Mouse (Mus musculus): ENCODE measurements around the gene Apoe. TPM values are rescaled to one million over a fixed set of nuclear protein-coding genes. Genes with fewer than 3 reads are reported as not detected.

The Apoe gene
- polyA plus RNA-seq, 1 experiment from 2014 or later = 125 TPM

DNA sequence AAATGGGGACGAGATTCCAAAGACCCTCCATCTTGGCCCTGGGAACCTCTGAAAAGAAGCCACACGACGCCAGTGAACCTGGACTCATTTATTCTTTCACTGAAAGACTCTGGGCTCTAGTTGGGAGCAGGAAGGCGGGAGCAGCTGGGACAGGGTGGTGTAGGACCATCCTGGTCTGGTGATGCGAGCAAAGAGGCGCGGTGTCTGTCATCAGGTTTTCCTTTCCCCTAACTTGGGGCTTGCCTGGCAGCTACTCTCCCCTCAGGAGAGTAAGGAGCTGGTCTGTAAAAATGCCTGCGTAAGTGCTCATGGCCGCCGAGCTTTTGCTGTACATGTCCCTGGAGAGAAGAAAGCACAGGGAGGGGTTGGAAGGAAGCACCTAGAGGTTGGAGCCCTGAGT lies 27.5 kb downstream of the Apoe start:
- 79% methylated on average over 10 of the region's 10 CpGs for WGBS
- Histone ChIP-seq H3K4me1 (replicated peaks; ENCODE audit: control insufficient read depth, insufficient read depth, low read length) (no peaks in the 10 kb centered on the region), H3K9ac (ENCODE audit: low read length) (no peak overlapping the region), H3K9me3 (ENCODE audit: control insufficient read depth, low read length) (no peaks in the 10 kb centered on the region), H3K36me3 (ENCODE audit: control insufficient read depth, insufficient read depth, low read length) (no peaks in the 10 kb centered on the region), H3K4me3 (ENCODE audit: low read depth, low read length) (no peak overlapping the region), H3K27me3 (ENCODE audit: control insufficient read depth, insufficient read depth, low read length) (no peaks in the 10 kb centered on the region), H3K4me2 (ENCODE audit: low read depth, low read length, severe bottlenecking) (no peak overlapping the region), H3K27ac (ENCODE audit: low read depth, low read length) (no peak overlapping the region)
- DNase-seq (ENCODE audit: low spot score) = no peak
- no peak for ATAC-seq (replicated peaks; ENCODE audit: low FRiP score)

DNA sequence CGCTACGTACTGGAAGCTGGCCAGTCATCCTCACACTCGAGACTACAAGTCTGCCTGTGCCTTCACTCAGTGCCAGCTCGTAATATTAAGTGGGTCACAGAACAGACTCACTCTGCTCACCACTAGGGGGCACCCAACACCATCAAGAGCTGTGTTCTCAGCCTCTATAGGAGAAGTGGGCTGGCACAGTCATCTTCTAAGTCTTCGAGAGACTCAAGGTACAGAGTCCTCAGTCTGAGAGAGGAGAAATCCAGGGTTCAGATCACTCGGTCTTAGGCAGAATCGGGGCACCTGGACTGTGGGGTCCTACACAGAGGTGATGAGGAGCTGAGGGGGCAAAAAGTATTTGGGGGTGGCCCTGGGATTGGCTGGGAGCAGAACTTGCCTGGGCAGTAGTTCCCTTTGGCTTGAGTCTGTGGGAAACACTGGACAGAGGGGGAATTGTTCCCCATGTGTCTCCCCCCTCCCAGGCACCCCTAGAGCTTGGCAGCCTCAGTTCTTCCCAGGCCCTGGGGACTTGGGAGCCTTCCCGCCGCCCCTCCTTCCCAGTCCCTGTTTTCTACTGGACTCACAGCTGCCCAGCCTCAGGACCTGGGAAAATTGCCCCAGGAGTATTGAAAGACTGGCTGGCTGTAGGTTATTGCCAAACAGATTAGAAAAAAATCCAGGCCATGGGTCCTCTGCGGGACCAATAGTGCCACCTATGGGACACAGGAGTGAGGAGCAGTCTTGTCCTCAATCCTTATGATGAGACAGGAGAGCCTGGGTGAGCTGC lies 29.9 kb downstream of the Apoe start:
- 0 out of 2 replicates have a peak, but pooled peaks cover under 1% of the 10 kb centered on the region for H3K4me1 ChIP-seq (replicated peaks; ENCODE audit: control insufficient read depth, insufficient read depth, low read length)
- H3K9me3 ChIP-seq (ENCODE audit: control insufficient read depth, low read length) = no peaks in the 10 kb centered on the region
- H3K27ac ChIP-seq (ENCODE audit: low read depth, low read length) = no peak overlapping the region
- peak overlapping the region; percentile 29; the same call in 1 of the 2 replicates for H3K4me2 ChIP-seq (ENCODE audit: low read depth, low read length, severe bottlenecking)
- H3K27me3 ChIP-seq (ENCODE audit: control insufficient read depth, insufficient read depth, low read length) = no peaks in the 10 kb centered on the region
- DNase-seq (ENCODE audit: low spot score) (peak; percentile 92), ATAC-seq (replicated peaks; ENCODE audit: low FRiP score) (peak; percentile 73)
- H3K9ac ChIP-seq (ENCODE audit: low read length) = peak overlapping the region; percentile 24; the same call in 1 of the 2 replicates
- H3K36me3 ChIP-seq (ENCODE audit: control insufficient read depth, insufficient read depth, low read length) = no peaks in the 10 kb centered on the region
- no peak overlapping the region for H3K4me3 ChIP-seq (ENCODE audit: low read depth, low read length)
- 10% methylated on average over 10 of the region's 10 CpGs for WGBS

DNA sequence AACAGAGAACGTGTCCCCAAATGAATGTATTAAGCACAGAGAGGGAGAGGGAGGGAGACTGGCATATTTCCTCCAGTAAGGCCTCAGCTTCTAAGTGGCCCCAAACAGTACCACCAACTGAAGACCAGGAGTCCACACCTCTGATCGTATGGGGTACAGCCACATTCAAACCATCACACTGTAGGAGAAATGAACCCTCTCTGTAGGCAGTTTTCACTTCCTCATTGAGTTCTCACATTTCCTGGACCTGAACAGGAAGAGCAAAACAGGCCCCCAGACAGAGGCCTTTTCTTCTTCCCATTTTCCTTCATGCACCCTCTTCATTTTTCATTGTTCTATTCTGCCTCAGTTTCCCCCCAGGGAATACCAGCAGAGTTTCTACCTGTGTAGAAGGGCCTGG lies 31.6 kb downstream of the Apoe start:
- no peak overlapping the region for H3K9ac ChIP-seq (ENCODE audit: low read length)
- no peak overlapping the region for H3K27ac ChIP-seq (ENCODE audit: low read depth, low read length)
- H3K4me1 ChIP-seq (replicated peaks; ENCODE audit: control insufficient read depth, insufficient read depth, low read length) = peaks cover 12% of the 10 kb centered on the region; the same call in 1 of the 2 replicates
- ATAC-seq (replicated peaks; ENCODE audit: low FRiP score) (no peak), DNase-seq (ENCODE audit: low spot score) (no peak)
- no peaks in the 10 kb centered on the region for H3K9me3 ChIP-seq (ENCODE audit: control insufficient read depth, low read length)
- WGBS = 73% methylated on average over 2 of the region's 2 CpGs
- H3K4me2 ChIP-seq (ENCODE audit: low read depth, low read length, severe bottlenecking) = no peak overlapping the region
- no peaks in the 10 kb centered on the region for H3K27me3 ChIP-seq (ENCODE audit: control insufficient read depth, insufficient read depth, low read length)
- H3K36me3 ChIP-seq (ENCODE audit: control insufficient read depth, insufficient read depth, low read length) = no peaks in the 10 kb centered on the region
- no peak overlapping the region for H3K4me3 ChIP-seq (ENCODE audit: low read depth, low read length)

DNA sequence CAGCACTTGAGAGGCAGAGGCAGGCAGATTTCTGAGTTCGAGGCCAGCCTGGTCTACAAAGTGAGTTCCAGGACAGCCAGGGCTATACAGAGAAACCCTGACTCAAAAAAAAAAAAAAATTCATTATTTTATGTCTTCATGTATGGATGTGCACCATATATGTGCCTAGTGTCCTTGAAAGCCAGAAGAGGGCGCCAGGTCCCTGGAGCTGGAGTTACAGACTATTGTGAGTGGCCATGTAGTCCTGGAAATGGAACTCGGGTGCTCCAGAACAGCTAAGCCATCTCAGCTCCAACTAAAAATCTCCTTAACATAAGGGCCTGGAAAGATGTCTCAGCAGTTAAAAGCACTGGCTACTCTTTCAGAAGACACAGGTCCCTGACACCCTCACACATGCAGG lies 32.2 kb downstream of the Apoe start:
- DNase-seq (ENCODE audit: low spot score) = no peak

DNA sequence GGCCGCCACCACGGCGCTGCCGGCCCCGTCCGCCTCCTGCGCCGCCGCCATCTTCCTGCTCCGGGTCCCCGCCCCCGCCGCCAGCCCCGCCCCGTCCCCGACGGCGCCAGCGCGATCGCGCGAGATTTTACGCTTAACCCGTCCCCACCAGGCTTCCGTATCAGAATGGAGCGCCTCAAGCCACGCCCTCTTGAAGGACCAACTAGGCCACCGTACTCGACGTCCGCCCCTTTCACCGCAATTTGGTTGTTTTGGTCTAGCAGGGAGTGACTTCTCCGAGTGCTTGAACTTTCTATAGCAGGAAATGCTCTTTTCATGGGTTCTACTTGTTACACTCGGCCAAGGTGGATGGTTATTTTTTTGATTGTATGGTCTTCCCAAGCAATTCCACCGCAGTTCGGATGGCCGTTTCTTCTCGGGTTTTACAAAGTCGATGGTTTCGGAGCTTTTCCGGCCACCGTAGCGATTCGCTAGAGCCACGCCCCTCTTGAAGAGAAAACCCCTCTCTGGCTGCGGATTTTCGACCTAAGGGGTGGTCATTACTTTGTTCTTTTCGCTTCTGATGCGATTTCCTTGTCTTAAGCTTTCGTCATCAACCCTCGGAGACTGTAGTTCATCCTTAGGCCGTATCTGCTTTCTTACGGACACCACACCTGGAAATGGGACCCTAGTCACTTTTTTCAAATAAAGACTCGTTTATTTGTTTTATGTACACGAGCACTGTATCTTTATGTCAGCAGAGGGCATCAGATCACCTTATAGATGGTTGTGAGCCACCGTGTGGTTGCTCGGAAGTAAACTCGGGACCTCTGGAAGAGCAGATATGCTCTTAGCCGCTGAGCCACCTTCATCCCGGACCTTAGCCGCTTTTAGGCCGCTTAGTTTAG lies 33.8 kb downstream of the Apoe start, which contains the start of gene Clptm1:
Clptm1 (minus strand) TSS at position 79 of the 887 bp plus-strand sequence.
- Histone ChIP-seq H3K27ac (ENCODE audit: low read depth, low read length) (peak within 1 kb of the TSS; percentile 90), H3K27me3 (ENCODE audit: control insufficient read depth, insufficient read depth, low read length) (no peaks in the 10 kb centered on the region), H3K9me3 (ENCODE audit: control insufficient read depth, low read length) (no peaks in the 10 kb centered on the region), H3K36me3 (ENCODE audit: control insufficient read depth, insufficient read depth, low read length) (no peaks in the 10 kb centered on the region), H3K4me3 (ENCODE audit: low read depth, low read length) (peak within 1 kb of the TSS; percentile 99), H3K4me2 (ENCODE audit: low read depth, low read length, severe bottlenecking) (peak within 1 kb of the TSS; percentile 83), H3K4me1 (replicated peaks; ENCODE audit: control insufficient read depth, insufficient read depth, low read length) (peaks cover 12% of the 10 kb centered on the region; the same call in 1 of the 2 replicates), H3K9ac (ENCODE audit: low read length) (peak within 1 kb of the TSS; percentile 93)
- under 1% methylated on average over 63 of the region's 63 CpGs for WGBS
- peak; percentile 99 for DNase-seq (ENCODE audit: low spot score)
- peak; percentile 88 for ATAC-seq (replicated peaks; ENCODE audit: low FRiP score)

More for the DNA sequence above, 32.2 kb downstream of the Apoe start:
- H3K27ac ChIP-seq (ENCODE audit: low read depth, low read length) = no peak overlapping the region
- no peaks in the 10 kb centered on the region for H3K9me3 ChIP-seq (ENCODE audit: control insufficient read depth, low read length)
- H3K9ac ChIP-seq (ENCODE audit: low read length) = no peak overlapping the region
- no peak overlapping the region for H3K4me3 ChIP-seq (ENCODE audit: low read depth, low read length)
- 54% methylated on average over 3 of the region's 3 CpGs for WGBS
- ATAC-seq (replicated peaks; ENCODE audit: low FRiP score) = no peak
- no peak overlapping the region for H3K4me2 ChIP-seq (ENCODE audit: low read depth, low read length, severe bottlenecking)
- no peaks in the 10 kb centered on the region for H3K27me3 ChIP-seq (ENCODE audit: control insufficient read depth, insufficient read depth, low read length)
- peaks cover 12% of the 10 kb centered on the region; the same call in 1 of the 2 replicates for H3K4me1 ChIP-seq (replicated peaks; ENCODE audit: control insufficient read depth, insufficient read depth, low read length)
- H3K36me3 ChIP-seq (ENCODE audit: control insufficient read depth, insufficient read depth, low read length) = no peaks in the 10 kb centered on the region

DNA sequence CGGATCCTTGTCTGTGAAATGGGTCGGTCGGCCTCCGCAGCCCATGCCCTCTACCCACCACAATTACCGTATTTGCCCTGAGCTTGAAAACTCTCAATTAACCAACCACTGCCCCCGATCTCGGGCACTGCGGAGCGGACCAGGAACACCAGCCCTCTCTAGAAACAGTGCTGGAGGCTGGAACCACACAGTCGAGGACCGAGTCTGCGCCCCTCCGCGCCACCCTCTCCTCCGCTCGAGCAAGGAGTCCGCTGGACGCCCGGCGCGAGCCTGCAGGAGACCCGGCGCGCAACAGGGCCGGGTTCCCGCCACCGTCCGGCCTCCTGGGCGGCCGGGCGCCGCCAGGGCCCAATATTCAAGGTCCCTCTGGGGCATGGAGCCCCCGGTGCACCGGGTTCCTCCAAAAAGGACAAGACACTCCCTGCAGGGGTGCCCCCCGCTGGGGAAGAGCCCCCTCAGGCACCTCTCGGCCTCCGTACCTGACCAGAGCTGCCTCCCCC lies 34.5 kb downstream of the Apoe start:
- H3K9me3 ChIP-seq (ENCODE audit: control insufficient read depth, low read length) = no peaks in the 10 kb centered on the region
- H3K4me2 ChIP-seq (ENCODE audit: low read depth, low read length, severe bottlenecking) = peak overlapping the region; percentile 83
- DNase-seq (ENCODE audit: low spot score) (no peak), ATAC-seq (replicated peaks; ENCODE audit: low FRiP score) (peak; percentile 66)
- H3K27me3 ChIP-seq (ENCODE audit: control insufficient read depth, insufficient read depth, low read length) = no peaks in the 10 kb centered on the region
- peak overlapping the region; percentile 99 for H3K4me3 ChIP-seq (ENCODE audit: low read depth, low read length)
- H3K27ac ChIP-seq (ENCODE audit: low read depth, low read length) = no peak overlapping the region
- peaks cover 12% of the 10 kb centered on the region; the same call in 1 of the 2 replicates for H3K4me1 ChIP-seq (replicated peaks; ENCODE audit: control insufficient read depth, insufficient read depth, low read length)
- peak overlapping the region; percentile 93 for H3K9ac ChIP-seq (ENCODE audit: low read length)
- WGBS = under 1% methylated on average over 33 of the region's 37 CpGs
- no peaks in the 10 kb centered on the region for H3K36me3 ChIP-seq (ENCODE audit: control insufficient read depth, insufficient read depth, low read length)

DNA sequence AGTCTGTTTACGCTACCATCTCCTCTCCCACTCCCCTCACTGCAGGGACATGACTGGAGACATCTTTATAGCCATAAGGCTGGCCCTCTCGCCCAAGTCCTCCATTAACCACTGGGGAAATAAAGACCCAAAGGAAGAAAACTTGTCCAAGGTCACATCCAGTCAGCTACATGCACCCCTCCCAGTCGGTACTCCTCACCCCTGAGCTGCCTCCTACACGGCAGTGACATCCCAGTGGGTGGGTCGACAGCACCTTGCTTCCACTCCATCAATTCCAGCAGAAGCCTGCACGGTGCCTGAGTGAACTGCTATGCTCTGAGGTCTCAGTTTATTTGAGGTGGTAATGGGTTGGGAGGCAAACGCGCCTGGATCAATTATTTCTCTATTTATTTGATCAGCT lies 35.0 kb downstream of the Apoe start:
- no peak for ATAC-seq (replicated peaks; ENCODE audit: low FRiP score)

DNA sequence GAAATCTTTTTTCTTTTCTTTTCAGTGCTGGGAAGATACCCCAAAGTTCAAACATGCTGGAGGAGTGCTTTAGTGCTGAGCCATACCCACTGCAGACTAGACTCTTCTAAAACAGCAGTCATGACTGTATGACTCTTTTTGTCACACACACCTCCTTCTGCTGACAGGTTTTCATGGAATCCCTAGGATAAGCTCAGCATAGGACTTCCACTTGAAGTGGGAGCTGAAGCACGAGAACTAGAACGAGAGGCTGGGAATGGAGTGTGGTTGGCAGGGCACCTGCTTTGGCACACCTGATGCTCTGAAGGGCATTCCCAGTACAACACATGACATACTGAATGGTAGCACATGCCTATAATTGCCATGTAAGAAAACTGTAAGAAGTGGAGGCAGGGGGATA lies 46.4 kb downstream of the Apoe start:
- Histone ChIP-seq H3K9ac (ENCODE audit: low read length) (no peak overlapping the region), H3K27ac (ENCODE audit: low read depth, low read length) (no peak overlapping the region), H3K4me1 (replicated peaks; ENCODE audit: control insufficient read depth, insufficient read depth, low read length) (no peaks in the 10 kb centered on the region), H3K27me3 (ENCODE audit: control insufficient read depth, insufficient read depth, low read length) (no peaks in the 10 kb centered on the region), H3K4me3 (ENCODE audit: low read depth, low read length) (no peak overlapping the region), H3K4me2 (ENCODE audit: low read depth, low read length, severe bottlenecking) (no peak overlapping the region), H3K9me3 (ENCODE audit: control insufficient read depth, low read length) (no peaks in the 10 kb centered on the region), H3K36me3 (ENCODE audit: control insufficient read depth, insufficient read depth, low read length) (no peaks in the 10 kb centered on the region; the same call in none of the 2 replicates)
- ATAC-seq (replicated peaks; ENCODE audit: low FRiP score) (no peak), DNase-seq (ENCODE audit: low spot score) (no peak)
- WGBS = 94% methylated on average over 2 of the region's 2 CpGs

More for the DNA sequence above, 35.0 kb downstream of the Apoe start:
- H3K9me3 ChIP-seq (ENCODE audit: control insufficient read depth, low read length) = no peaks in the 10 kb centered on the region
- peak overlapping the region; percentile 83 for H3K4me2 ChIP-seq (ENCODE audit: low read depth, low read length, severe bottlenecking)
- no peaks in the 10 kb centered on the region for H3K36me3 ChIP-seq (ENCODE audit: control insufficient read depth, insufficient read depth, low read length)
- DNase-seq (ENCODE audit: low spot score) = no peak
- no peak overlapping the region for H3K27ac ChIP-seq (ENCODE audit: low read depth, low read length)
- no peaks in the 10 kb centered on the region for H3K27me3 ChIP-seq (ENCODE audit: control insufficient read depth, insufficient read depth, low read length)
- WGBS = 22% methylated on average over 8 of the region's 8 CpGs
- peak overlapping the region; percentile 99 for H3K4me3 ChIP-seq (ENCODE audit: low read depth, low read length)
- peaks cover 12% of the 10 kb centered on the region; the same call in 1 of the 2 replicates for H3K4me1 ChIP-seq (replicated peaks; ENCODE audit: control insufficient read depth, insufficient read depth, low read length)
- peak overlapping the region; percentile 93 for H3K9ac ChIP-seq (ENCODE audit: low read length)

All from forebrain, embryonic 11.5 days (tissue).